Mouse (Mus musculus) neural tube, embryonic 13.5 days (tissue): ENCODE measurements at regions not wholly inside any gene's neighbourhood (a gene's known extent, or its start where the extent isn't known, plus 50 kb on each side); places are given as distances from the start of the nearest gene placed in this dataset. TPM values are rescaled to one million over a fixed set of nuclear protein-coding genes. Genes with fewer than 3 reads are reported as not detected.

Experiments used
- microRNA counts: library from miRNA; unstranded; fragments of <30 nt; microRNA quantifications from one replicate; lab custom pipeline; 2016
- microRNA-seq: library from miRNA; unstranded; fragments of <30 nt; microRNA quantifications from one replicate; pipeline ENCODE4, GENCODE M21; 2016

MicroRNAs in the stretch of these regions (microRNA counts, 519-probe panel; counts per million panel counts)
- microRNA mmu-miR-1952 (lab: Ali Mortazavi, UCI), result 1,632 counts per million, percentile 8 among the panel's probes with 10 or more counts

Small RNA genes lying in the stretch of these regions (microRNA-seq; reads per million reads assigned to microRNA genes)
- not detected for gene Mir1952
